Mouse (Mus musculus): ENCODE results near the gene Calr4.

Gene Calr4

DNA sequence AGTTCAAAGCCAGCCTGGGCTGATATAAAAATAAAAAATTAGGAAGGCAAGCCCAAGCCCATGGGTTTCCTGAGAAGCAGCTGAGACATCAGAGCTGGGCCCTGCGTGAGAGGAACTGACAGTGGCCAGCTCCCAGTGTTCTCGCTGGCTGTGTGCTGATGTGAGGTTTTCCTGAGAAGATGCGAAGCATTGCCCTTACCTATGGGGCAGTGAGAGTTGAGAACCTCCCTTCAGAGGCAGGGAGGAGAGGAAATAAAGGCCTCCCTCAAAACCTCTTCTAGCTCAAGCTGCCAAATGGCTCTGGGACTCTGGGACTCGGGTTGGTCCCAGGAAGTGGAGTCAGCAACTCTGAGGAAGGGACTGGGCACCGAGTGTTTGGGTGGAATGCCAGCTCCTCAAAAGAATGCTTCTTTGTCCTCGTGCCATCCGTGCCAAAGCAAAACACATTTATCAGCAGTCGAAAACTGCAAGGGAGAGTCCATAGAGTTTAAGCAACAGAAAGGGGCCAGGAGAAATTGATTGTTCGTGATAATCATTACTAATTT is 593 bp downstream of the Calr4 start:
- in situ Hi-C loops (cut with MboI, MseI), result loop anchor here (25.0 kb wide), 1 partner anchor 1573 kb away; no protein-coding TSS in a partner anchor

DNA sequence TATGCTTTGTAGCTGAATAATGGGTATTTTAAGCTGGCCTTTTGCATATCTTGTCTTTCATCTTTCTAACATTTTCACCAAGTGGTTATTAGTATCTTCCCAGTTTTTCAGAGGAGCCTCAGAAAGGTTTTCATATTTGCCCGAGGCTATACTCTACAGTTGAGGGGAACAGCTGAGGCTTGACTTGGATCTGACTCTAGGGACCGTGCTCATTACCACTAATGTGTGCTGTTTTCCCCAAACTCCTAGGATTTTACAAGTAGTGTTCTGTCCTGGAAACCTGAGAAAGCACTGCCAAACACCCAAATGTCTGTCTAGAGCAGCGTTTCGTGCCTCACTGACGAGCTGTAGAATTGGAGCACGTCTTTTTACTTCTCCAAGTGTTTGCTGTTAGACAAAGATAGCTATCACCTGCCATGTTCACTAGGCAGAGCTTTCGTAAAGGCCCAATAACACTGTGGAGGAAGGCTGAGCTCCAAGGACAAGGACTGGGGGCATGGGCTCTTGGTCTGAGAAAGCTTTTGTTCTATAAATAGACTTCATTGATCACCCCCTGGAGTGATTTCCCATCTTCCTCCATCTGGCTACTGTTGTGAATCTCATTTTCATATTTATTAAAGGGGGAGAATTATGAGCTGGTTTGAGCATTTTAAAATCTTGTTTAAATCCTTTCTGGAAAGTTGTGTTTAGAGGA is 2.0 kb downstream of the Calr4 start:
- in situ Hi-C loops (cut with MboI, MseI), result loop anchor here (25.0 kb wide), 1 partner anchor 1574 kb away; no protein-coding TSS in a partner anchor

DNA sequence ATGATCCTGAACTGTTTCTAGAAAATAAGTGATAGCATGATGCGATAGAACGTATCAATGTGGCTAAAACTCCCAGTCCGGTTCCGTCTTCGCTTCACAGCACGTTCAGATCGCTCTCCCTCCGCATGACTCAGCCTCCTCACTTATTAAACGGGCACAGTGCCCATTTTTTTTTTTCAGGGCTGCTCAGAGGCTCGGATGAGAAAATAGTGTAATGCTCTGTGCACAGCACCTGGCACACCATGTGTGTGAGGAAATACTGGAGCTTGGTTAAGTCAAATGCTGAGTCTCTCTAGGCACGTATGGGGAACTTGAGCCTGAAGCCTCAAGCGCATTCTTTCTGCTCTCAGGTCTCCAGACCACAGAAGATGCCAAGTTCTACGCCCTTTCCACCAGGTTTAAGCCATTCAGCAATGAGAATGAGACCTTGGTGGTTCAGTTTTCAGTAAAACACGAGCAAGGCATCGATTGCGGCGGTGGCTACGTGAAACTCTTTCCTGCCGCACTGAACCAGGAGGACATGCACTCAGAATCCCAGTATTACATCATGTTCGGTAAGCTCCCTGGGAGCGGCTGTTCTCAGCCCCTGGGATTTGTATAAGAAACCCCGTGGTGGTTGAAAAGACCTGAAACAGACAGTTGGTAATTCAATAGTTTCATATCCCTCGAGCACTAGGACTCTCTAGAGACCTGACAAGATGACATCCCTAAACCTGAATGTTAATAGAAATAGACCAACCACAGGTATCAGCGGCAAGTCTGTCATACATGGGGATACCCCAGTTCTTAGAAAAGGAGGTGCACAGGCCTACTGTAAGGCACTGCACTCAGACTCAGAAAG is 4.4 kb downstream of the Calr4 start:
- in situ Hi-C loops (cut with MboI, MseI), result loop anchor here (25.0 kb wide), 1 partner anchor 1576 kb away; no protein-coding TSS in a partner anchor

DNA sequence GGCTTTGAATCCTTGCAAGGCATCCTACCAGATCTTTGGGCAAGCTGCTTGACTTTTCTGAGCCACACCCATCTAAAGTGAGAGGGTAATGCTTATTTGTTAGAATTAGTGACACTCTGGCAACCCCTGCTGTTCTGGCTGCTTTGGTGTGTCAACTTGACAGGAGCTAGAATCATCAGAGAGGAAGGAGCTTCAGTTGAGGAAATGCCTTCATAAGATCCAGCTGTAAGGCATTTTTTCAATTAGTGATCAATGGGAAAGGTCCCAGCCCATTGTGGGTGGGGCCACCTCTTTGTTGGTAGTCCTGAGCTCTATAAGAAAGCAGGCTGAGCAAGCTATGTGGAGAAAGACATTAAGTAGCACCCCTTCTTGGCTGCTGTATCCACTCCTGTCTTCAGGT is 6.9 kb downstream of the Calr4 start:
- in situ Hi-C loops (cut with MboI, MseI), result loop anchor here (25.0 kb wide), 1 partner anchor 1579 kb away; no protein-coding TSS in a partner anchor

DNA sequence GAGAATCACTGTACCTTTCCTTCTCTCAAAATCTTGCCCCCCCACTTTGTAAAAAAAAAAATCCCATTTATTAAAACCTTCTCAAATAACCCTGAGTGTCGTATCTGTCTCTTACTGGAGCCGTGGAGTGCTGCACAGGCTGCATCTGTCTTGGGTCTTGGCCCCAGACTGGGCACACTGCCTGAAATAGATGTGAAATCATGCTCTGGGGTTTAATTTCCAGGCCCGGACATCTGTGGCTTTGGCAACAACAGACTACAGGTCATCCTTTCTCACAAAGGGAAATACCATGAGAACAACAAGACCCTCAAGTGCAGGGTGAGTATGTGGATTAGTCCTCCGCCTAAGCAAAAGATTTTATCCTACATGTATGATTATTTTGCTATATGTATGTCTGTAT is 7.6 kb downstream of the Calr4 start:
- in situ Hi-C loops (cut with MboI, MseI), result loop anchor here (25.0 kb wide), 1 partner anchor 1580 kb away; no protein-coding TSS in a partner anchor

DNA sequence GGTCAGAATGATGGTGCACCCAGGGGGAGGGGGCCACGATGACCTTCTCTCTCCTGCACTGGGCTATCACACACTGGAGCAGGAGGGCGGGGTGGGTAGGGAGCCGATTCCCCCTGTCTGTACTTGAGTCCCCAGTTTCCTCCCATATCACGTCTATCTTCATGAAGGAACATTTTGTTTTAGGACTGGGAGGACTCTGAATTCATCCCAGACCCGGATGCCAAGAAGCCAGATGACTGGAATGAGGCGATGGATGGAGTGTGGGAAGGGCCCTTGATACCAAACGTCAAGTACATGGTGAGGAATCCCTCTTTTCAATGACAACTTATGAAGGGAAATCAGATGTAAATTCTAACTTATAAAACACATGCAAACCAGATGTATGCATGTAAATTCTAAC is 10.2 kb downstream of the Calr4 start:
- in situ Hi-C loops (cut with MboI, MseI), result loop anchor here (25.0 kb wide), 1 partner anchor 1582 kb away; no protein-coding TSS in a partner anchor

DNA sequence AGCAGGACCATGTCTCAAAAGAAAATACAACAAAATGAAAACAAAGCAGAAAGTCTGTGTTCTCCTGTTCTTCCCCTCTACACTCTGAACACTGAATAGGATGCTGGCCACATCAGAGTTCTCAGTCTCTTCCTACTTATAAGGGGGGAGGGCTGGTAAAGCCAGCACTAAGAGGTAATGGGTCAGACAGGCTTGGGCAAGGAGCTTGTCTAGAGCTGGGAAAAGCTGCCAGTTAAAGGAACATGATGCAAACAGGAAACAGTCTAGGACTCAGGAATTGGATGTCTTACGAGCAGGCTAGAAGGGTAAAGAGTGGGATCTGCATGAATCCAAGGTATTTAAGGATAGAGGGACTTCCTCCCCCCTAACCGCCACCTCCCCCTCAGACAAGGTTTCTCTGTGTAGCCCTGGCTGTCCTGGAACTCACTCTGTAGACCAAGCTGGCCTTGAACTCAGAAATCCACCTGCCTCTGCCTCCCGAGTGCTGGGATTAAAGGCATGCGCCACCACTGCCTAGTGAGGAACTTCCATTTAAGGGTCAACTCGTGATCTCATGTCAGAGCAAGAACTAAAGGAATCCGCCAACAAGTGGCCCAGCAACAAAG is 10.8 kb downstream of the Calr4 start:
- in situ Hi-C loops (cut with MboI, MseI), result loop anchor here (25.0 kb wide), 1 partner anchor 1583 kb away; no protein-coding TSS in a partner anchor

DNA sequence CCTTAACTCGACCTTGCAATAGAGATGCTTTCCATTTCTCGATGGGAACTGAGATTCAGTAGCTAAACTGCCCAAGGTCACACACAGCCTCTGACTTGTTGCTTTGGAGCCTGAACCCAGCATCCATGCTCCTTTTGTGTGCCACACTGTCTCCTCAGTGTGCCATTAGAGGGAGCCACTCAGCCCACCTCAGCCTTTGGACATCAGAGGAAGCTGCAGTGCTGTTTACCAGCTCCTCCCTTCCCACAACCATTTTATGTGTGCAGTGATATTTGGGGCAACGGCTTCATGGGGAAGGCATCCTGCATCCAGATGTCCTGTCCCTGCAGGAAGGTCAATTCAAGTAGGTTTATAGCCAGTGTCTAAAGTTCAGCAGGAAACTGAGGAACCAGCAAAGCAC is 17.3 kb downstream of the Calr4 start:
- in situ Hi-C loops (cut with MboI, MseI), result no loop called here

DNA sequence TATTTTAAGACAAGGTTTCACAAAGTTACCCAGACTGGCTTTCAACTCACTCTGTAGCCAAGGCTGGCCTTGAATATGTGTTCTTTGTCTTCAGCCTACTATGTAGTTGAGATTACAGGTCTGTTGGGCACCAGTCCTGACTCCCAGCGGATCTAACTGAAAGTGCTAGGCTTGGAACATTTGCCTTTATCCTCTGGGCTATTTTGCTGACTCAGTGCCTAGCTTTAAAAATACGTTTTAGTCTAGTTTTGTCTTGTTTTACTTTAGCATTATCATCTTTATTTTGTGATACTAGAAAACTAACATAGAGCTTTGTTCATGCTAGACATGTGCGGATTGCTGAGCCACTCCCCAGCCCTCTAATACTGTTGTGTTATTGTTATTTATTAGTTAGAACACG is 17.9 kb downstream of the Calr4 start:
- in situ Hi-C loops (cut with MboI, MseI), result no loop called here

DNA sequence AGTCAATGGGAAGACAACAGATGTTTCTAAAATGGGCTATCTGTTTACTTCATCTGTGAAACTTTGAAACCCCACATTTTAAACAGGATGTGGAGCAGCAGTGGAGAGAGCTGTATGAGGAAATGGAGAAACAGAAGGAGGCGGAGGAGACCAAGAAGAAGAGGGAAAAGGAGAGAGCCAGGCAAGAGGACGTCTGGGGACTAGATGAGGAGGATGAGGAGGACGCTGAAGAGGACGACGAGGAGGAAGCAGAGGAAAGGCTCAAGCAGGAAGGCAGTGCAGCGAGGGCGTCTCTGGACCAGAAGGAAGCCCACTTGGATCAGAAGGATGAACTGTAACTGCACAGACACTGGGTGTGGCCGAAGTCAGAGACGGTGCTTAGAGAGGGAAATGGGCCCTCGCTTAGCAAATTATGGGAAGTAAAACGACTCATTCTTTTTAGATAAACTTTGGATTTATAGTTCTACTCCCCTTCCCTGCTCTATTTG is 19.4 kb downstream of the Calr4 start:
- in situ Hi-C loops (cut with MboI, MseI), result no loop called here

DNA sequence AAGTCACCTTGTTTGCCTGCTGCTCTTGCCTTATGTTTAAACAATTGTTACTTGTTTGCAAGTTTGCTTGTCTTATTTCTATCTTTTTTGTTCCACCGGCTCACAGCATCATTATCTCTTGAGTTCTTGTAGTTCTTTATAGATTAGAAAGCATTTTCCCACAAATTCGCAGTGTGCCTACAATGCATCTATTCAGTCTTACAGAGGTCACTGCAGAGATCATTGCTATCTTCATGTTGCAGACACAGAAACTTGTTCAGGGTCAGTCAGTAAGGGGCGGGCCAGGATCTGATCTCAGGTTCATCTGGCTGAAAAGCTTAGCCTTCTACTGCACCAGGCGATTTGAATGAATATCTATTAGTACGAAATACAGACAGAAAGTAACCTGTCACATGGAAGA is 20.2 kb downstream of the Calr4 start:
- in situ Hi-C loops (cut with MboI, MseI), result no loop called here

DNA sequence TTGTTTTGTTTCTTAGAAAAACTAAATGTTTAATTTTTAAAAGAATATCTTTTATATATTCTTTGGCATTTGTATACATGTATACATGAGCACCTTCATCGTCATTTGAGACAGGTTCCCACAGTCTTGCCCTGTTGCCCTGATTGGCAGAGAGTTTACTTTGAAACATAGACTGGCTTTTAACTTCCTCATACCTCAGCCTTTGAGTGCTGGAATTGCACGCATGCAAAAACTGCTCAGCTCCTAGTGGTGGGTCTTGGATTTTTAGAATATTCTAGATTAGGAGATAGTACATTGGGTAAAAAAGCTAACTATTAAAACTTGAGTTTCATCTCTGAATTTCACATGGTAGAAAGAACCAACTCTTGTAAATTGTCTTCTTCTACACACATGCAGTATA is 21.0 kb downstream of the Calr4 start:
- in situ Hi-C loops (cut with MboI, MseI), result no loop called here

DNA sequence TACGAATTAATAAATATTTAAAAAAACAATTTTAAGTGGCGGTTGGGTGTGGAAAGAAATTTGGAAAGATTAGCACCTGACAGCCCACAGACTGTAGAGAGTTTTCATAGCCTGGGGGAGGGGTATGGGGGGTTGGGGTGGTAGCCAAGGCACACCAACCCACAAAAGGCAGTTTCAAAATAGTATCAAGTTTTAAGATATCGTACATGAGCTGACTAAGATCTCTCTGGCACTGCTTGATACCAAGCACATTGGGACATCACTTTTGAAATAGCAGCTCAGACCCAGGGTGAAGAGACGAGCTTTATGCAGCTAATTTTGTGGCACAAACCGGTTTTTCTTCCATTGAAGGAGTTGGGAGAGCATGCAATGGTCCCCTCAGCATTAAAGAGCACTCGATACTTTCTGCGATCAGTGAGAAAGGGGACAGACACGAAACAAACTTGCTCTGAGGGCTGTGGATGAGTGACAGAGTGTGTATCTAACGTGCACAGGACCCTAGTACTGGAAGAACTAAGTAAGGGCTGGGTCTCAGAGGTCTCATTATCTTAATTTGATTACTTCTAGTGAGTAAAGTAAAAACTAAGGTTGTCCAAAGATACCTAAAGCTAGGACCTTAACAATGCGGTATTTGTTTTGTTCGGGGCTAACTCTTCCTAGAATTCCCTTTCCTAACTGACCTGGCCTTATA is 21.6 kb downstream of the Calr4 start:
- in situ Hi-C loops (cut with MboI, MseI), result no loop called here

DNA sequence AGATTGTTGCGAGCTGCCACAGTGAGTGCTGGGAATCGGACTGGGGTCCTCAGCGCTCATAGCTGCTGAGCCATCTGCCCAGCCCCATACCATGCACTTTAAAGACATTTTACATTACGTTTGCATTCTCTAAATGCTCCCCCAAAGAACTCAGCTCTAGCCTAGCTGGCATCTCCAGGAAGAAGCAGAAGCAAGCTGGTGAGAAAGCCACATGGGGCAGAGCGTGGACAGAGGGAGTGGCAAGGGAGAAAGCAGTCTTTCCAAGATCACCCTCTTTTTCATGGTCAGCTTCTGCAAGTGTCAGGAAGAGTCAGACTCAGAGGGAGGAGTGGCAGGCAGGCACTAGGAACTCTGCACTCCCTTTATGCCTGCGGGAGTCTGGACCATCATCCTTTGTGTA is 22.5 kb downstream of the Calr4 start:
- in situ Hi-C loops (cut with MboI, MseI), result no loop called here

DNA sequence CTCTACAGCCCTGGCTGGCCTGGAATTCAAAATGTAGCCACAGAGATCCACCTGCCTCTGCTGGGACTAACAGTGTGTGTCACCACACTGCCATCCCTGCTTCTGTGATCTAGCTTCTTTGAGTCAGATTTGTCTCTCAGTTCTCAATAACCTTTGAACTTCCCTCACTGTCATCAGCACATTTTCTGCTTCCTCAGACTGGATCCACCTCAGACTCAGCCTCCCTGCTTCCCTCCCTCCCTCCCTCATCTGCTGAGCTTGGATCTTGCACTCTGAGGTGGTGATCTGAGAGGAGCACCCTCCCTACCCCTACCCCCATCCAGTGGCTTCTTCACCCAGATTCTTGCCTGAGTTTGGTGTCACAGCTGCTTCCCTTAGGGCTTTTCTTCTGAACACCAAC is 23.4 kb downstream of the Calr4 start:
- in situ Hi-C loops (cut with MboI, MseI), result no loop called here

DNA sequence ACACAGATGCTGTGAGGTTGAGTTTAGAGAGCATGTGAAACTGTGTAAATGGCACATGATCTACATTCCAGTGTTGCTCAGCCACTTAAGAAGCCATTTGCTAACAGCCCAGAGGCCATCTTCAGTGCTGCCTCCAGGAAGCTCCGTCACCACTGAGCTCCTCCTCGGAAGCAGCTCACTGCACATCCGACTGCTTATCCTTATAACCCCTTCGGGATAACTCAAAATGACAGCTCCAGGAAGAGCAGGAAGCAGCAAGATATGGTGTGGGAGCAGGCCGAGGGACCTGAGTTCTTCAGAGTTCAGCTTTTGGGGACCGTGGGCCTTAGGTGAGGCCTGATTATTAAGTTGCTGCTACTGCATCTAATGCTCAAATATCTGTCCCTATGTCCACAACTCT is 27.8 kb downstream of the Calr4 start:
- in situ Hi-C loops (cut with MboI, MseI), result no loop called here

DNA sequence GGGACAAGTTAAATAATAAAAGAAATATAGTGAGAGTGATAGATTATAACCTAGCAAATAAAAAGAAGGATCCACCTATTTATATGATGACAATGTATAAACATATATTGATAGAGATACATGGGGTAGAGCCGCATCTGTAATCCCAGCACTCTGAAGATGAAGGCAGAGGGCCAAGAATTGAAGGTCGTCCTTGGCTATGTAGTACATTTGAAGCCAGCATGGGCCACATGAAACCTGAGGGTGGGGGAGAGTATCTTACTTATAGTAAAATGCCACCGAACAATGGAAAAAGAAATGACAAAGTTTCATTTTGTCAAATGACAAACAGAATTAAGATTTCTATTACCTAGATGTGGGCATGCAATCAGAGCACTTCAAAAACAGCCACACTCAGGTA is 31.8 kb downstream of the Calr4 start:
- in situ Hi-C loops (cut with MboI, MseI), result no loop called here

DNA sequence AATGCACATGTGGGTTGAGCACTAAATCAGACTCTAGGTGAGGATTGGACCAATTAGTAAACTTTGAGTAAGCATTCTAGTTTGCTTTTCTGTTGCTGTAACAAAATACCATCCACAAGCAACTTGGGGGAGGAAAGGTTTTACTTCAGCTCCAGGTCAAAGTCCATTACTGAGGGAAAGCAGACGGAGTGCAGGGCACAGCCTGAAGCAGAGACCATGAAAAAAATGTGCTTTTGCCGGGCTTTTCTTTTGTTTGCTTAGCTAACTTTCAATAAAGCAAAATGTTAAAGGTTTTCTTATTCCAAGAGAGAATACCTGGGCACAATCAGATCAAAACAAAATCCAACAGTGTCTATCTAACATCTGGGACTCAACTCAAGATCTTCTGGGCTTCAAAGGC is 32.5 kb downstream of the Calr4 start:
- in situ Hi-C loops (cut with MboI, MseI), result no loop called here

DNA sequence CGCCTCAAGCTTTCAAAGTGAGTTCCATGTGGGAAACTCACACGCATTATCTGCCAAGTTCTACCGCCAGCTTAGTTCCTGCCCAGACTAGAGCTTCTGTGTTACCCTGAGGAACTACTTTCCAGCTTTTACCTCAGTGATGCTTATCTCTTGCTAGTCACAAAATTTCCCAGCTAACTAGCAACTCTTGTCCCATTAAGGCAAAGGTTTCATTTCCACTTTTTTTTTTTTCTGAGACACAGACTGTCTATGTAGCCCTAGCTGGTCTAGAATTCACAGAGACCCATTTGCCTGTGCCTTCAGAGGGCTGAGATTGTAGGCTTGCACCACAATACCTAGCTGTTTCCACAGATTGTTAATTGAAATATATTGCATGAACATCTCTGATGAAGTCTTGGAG is 33.2 kb downstream of the Calr4 start:
- in situ Hi-C loops (cut with MboI, MseI), result no loop called here

DNA sequence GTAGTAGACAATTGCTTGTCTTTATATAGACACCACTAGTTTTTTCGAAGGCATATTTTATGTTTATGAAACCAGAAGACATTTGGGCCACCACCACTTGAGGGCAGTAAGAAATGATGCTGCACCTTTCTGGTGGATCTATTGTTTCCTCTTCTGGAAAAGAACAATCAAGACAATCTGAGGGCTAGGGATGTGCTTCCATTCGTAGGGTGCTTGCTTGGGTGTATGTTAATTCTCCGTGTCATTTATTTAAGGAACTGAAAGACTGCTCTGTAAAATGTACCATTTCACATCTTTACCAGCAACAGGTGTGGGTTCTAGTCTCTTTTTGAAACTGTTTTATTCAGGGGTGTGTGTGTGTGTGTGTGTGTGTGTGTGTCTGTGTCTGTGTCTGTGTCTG is 34.6 kb downstream of the Calr4 start:
- in situ Hi-C loops (cut with MboI, MseI), result no loop called here

DNA sequence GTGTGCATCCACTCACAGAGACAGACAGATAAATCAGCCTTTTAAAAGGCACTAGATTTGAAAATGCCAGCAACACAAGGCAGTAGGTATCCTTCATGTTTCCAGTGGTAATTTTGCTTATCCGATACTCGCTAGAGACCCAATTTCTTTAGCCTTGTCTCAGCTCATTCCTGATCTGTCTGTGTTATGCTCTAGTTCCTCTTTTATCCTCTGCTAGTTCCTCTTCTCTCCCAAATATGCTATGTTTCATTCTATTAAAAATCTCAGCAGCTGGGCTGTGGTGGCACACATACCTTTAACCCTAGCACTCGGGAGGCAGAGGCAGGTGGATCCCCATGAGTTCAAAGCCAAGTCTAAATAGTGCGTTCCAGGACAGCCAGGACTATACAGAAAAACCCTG is 37.5 kb downstream of the Calr4 start:
- in situ Hi-C loops (cut with MboI, MseI), result no loop called here
